Mouse (Mus musculus) c-Kit-negative CD71-positive TER-119-positive erythroid progenitor cells, embryonic 14.5 days (primary cell): ENCODE measurements around the gene Pbx3.

ENCODE experiments used
- DNase-seq: peaks from one replicate; pipeline ENCODE4 v3.0.0-alpha.2; 2013; ENCODE audit warnings: low read depth, low spot score

Pbx3 gene

DNA sequence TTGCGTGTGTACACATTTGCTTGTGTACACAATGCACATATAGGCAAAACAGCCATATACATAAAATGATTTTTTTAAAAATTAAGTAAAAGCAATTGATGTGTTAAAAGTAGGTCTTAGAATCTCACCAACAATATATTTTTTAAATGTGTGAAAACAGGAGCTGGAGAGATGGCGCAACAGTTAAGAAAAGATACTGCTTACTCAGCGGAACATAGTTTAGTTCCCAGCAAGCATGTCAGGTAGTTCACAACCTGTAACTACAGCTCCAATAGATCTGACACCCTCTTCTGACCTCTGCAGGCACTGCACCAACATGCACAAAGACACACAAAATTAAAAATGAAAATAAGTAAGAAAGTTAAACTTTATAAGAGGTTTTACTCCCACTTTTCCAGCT is 74.7 kb downstream of the Pbx3 start:
- no peak for DNase-seq

DNA sequence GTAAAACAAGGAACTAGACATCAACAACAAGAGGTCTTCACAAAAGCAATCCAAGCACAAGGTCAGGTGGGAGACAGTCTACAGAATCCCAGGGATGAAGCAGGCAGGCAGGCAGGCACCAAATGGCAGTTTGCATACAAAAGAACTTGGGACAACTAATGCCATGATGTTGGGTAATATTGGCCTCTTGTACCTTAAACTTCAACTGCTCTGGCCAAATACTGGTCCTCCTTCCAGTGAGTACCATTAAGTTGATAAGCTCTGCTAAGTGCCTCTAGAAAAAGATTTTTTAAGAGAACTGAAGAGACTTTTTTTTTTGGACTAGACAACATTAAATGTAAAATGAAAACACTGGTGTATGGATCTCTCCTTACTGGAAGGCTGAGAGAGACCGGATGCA is 83.2 kb downstream of the Pbx3 start:
- no peak for DNase-seq

DNA sequence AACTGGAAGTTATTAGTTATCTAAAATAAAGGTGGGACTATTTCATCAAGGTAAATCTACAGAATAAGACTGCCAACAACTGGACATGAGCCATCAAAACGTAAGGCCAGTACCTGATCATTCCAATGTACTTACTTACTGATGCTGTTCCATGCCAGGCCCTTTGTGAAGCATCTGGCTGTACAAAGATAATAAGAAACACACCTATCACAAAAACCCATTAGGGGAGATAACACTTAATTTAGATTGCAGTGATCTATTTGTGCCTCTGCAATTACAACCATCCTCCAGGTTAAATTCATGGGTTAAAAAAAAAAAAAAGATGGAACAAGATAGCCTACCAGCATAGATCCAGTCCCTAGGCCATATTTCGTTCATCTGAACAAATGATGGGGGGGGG is 88.7 kb downstream of the Pbx3 start:
- DNase-seq = no peak

DNA sequence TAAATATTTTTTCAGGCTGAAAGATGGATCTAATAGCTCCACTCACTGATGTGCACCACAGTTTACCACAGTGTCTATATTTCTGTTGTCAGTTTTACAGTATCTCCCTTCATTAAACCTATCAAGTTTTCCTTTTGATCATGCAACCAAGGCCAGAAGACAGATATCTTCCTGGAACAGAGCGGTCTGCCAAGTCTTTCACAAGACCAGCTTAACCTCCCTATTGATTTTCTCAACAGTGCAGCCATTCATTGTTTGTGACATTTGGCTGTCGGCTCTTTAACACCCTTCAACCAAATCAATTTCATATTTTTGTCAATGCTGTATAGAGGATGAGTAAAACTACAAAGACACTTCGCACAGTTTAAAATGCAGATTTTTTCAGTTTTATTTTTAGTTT is 91.9 kb downstream of the Pbx3 start:
- DNase-seq = no peak

DNA sequence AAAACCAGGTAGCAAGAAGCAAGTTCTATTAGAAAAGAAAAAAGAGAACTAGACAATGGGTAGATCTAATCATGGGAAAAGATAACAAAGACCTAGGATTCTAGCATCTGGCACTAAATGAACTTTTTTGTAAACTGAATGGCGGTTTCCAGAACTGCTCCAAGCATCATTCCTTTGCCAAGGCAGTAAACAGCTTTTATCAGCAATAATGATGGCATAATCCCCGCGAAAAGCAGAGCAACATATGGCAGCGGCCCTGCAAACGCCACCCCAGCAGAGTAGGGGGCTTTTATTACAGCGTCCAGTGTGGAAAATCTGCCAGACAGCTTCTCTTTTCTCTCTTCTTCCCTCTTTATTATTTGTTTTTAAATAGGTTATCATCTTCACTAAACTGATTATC is 93.2 kb downstream of the Pbx3 start:
- no peak for DNase-seq

DNA sequence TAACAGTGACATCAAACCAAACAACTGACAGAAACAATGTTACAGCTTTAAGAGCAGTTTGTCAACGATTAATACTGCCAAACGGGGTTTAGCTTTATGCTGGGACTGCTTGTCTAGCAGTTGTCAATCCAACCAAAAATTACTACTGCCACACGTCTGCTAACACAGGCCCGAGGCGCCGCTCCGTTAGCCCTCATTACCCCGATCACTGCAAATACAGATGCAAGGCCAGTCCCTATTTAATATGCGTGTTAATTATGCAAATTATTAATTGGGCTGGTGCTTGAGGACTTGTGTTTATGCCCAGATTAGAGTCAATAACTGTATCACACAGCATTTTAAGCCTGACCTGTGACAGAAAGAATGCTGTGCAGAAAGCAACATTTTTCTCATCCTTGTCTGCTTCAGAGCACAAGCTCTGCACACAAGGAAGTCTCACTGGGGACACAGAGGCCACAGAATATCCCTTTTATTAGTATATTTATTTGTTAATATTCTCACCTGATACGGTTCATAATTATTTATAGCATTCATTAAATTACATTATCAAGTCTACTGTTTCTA is 97.2 kb downstream of the Pbx3 start:
- DNase-seq = no peak

DNA sequence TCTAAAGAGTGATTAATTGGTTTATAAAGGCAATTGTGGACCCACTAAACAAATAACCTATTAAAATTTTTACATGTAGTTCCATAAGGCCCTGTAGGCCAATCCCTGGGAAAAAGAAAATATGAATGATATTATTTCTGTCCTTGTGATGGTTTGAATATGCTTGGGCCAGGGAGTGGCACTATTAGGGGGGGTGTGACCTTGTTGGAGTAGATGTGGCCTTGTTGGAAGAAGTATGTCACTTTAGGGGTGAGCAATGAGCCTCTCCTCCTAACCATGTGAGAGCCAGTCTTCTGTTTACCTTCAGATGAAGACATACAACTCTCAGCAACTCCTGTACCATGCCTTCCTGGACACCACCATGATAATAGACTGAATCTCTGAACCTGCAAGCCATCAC is 110.9 kb downstream of the Pbx3 start:
- DNase-seq = no peak

DNA sequence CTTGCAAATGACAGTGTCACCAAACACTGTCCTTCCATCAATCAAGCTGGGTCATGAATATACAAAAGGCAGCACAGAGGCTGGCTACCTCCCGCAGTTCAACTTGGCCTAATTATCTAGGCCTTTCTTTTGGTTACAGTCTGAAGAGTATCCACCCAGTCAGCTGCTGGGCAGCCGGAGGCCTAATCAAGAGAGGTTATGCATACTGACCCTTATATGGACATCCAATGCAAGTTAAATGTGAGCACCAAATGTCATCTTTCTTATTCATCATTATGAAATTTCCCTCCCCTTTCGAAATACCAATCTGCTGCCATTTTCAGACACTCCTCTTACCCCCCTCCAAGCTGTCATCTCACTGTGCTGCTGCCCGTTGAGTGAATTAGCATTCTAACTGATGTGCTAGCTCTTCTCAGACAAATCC is 112.3 kb downstream of the Pbx3 start:
- no peak for DNase-seq

DNA sequence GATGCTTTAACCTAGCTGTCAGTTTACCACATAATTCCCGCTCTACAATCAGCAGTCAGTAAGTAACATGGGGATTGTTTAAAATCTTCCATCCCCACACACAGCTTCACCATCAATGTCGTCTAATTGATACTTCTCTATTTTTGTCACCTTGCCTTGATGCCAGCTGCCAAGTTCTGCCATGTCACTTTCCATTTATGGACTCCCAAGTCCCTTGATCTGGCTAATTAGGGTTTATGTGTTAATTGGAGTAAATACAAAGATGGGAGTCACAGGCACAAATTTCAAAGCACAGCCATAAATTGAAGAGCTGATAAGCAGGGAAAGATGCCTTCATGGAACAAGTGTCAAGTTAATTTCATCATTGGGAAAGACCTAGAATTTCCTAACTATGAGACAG is 114.7 kb downstream of the Pbx3 start:
- DNase-seq = no peak

DNA sequence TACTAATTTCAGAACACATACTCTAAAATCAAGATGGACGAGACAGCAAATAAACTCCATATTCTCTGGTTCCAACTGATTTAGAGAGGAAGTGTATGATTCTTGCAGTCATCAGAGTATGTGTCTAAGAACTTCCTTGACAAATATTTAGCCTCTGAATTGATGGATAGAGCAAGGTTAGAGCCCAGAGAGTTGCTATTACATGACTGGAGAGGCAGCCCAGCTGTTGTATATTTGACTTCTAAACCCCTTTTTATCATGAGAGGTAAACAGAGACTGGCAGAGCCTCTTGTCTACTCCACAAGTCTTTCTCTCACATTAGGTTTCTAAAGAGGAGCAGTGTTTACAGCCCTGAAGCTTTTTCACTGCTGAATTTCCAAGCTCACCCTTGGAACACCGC is 115.3 kb downstream of the Pbx3 start:
- DNase-seq = no peak

DNA sequence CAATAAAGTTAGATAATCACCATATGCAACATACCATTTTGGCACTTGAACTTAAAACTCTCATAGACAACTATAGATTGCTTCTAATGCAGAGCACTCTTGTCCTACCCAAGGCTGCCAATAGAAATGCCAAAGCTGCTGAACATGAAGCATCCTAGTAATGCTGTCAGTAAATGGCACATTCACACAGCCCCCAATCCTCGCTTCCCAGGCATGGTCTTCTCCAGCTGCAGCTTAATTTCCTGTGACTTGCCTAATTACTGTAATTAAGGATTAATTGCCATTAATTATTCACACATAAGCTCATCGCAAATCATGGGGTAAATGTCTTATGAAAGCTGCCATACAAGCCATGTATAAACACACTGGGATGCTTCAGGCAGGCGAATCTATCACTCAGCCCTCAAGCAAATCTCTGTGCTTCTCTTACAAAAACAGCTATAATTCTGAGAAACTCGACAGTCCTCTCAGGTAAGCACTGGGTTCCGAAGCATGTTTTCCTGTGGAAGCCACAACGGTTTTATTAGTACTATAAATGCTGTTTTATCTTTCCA is 116.9 kb downstream of the Pbx3 start:
- no peak for DNase-seq

DNA sequence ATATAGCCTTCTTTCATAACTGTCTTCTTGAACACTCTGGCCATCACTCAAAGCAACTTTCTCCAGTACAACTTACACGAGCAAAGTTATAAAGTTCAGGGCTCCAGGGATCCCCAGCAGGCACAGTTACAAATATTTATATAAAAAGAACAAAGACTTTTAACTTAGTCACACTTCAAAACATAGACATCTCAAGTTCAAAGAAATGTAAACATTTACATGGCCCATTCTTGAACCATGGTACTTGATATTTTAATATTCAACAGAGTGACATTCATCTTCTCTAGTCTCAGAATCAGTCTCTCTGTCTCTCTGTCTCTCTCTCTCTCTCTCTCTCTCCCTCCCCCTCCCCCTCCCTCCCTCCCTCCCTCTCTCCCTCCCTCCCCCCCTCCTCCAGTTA is 119.3 kb downstream of the Pbx3 start:
- DNase-seq = no peak

DNA sequence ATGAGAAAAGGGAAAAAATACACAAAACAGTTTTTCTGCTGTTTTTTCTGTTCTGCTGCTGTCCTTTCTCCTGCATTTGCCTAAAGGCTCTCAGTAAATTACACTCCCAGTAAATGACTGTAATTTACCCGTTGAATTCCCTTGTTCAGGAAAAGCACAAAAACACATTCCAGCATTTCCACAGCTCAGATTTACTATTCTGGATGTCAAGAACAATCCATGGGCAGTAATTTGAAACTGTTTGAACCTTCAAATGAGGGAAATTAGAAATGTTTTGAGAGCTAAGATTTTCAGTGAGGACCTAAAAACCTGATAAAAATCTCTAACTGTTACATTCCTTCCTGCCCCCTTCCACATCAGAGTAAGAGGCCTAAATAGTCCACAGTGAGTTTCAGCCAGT is 119.8 kb downstream of the Pbx3 start:
- no peak for DNase-seq

DNA sequence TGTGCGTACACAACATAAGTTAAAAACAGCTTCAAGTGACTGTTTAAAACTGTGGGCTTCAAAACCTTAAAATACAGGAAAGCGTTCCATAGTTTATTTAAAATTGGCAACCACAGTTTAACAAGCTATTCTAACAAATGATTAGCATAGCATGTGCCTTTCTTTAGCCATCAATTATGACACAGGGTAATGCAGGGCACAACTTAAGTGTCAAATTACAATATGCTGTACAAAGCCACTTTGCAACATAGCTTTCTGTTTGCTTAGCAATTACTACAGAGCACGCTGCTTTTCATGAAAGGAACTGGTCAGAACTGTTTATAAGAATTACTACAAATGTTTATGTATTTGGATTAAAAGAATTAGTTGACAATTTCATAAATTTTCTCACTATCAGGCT is 120.7 kb downstream of the Pbx3 start:
- DNase-seq = no peak

DNA sequence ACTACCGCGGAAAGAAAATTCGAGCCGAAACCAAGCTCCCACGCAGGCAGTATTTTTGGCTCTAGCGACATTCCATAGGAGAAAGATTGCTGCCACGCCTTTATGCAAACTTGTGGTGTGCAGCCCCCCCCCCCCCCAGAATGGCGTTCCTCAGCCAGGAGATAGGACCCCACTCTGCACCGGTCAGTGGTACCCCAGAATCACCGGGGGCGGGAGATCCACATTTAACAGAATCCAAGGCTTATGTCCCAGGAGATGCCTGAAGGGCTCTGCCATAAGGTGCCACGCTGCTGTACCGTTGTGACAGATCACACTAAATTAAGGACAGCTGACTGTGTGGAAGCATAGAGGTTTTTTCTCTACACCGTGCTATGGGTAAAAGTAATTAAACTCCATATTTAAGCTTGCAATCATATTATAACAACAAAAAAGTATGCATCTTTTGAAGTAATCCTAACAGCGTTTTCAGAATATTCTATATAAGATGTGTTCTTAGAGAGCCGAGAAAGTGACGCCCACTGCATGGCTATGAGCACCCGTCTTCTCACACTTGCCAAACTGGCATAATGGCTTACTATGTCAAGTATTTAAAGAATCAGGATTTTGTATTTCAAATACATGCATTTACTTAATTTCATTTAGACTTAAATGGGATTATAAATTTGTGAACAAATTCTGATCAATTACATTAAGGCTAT is 122.8 kb downstream of the Pbx3 start:
- DNase-seq = no peak

DNA sequence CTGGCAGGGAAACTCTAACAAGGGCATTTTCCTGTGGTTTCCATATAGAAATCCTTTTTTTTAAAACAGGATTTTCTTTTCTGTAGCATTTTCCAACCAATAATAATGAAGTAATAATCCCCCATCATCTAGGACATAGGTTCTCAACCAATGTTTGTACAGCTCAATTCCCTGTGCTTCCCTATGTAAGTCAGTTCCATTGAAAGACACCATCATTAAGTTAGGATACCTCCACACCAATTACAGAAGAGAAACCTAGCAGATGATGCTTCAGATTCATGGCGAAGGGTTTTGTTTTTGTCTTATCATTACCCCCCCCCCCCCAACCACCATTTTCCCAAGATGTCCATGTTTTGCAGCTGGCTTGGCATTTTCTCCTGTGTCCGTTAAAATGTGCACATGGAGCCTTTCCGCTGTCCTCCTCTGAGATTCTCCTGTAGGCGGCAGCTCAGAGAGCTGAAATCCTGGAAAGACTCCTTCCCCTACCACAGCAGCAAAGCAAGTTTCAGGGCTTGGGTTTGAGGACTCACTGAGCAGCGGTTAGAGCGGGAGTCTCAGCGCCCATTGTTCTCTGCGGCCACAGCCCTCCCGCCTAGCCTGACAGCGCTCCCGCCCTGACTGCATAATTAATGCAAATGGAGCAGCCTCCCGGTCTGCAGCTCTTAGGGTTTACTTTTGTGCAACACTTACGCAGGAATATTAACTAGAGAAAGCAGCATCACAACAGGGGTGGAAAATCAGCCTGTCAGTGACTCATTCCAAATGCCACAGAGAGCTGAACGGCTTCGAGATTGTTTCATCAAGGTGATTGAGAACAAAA is 123.6 kb downstream of the Pbx3 start:
- no peak for DNase-seq

DNA sequence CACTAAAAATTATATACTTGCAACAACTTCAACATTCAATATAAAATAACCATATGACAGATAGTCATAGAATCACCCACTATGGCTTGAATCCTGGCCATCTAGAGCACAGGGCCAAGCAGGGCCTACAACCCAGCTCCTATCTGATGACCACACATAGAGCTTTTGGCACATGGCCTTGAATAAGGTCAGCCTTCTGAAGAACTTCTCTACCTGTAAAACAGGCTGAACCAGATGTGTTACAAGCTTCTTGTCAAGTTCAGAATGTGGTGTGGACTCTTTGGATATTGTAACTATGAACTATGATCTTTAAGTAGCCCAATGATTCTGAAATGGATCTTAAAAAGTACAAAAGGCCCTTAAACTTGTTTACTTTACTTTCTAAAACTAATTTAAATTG is 132.1 kb downstream of the Pbx3 start:
- DNase-seq = no peak

DNA sequence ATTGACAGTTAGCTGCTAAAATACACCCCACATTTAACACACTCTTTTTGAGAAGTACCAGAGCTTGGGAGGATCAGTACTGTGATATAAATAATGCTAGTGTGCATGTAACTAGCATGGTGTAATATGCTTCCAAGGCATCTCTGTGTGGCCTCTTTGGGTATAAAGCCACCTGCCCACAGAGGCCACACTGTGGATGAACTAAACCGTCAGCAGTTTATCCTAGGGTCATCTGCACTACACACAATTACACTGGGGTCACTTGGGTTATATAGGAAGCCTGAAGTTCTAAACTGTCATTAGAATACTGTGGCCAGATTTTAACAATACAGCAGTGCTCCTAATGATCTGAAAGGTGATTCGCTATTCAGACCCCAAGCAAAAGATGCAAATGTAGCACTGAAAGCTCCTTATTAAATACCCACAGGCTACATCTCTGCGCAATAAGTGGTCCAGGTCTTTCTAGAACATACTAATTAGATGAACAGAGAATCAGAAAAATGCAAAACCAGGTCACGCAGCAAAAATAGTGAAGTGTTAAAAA is 133.6 kb downstream of the Pbx3 start:
- DNase-seq = no peak

DNA sequence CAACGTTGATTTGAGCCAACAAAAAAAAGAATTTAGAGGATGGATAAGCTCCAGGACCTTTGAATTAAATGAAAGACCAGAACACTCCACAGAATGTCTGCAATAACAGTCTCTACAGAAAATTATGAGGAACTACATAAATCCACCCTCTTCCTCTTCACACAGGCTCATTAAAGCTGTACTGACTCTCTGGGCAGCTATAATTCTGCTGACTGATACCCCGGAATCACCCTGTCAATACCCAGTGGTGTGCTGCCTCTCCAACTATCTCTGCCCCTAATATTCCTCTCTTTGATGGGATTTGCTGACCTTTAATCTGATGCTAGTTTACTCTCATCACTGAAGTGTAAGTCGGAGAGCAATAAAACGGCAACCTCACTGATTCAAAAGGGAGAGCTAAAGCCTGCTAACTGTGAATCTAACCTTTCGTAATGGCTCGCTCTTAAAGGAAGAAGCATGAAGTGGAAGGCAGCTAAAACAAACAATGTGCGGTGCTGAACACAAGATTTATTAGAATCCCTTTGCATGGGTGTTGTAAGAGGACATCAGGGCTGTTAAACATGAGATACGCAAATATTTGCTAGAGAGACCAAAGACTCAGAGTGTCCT is 137.4 kb downstream of the Pbx3 start:
- DNase-seq = no peak

DNA sequence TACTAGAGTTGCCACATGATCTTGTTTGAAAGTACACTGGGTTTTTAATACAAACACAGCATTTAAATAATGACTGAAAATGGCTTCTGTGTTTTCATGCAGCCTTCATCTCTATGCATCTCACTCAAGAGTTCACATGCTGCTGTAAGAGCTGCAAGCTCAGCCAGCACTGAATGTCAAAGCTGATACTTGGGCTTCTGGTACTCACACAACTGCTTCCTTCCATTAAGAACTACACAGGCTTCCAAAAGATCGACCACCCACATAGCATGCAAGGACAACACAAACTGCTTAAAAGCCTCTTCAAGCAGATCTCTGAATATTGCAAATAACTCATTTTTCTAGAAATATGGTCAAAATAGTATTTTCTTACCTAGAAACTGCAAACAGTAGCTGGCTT is 138.7 kb downstream of the Pbx3 start:
- no peak for DNase-seq

DNA sequence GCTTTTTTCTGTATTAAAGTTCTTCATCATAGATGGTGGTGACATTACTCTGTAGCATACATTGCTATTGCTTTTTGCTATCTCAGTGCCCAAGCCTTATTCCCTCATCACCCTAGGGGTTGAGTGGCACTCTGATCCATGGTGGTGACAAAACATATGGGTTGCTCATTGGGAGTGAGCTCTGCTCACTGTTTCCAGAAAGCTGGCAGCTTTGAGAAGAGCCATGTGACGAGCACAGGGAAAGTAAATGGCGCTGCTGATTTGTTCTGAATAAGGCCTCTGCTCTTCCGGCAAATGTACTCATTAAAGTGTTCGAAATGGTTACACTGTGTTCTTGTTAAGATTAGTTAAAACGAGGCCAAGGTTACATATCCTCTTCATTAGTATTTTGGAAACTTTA is 139.7 kb downstream of the Pbx3 start:
- no peak for DNase-seq

DNA sequence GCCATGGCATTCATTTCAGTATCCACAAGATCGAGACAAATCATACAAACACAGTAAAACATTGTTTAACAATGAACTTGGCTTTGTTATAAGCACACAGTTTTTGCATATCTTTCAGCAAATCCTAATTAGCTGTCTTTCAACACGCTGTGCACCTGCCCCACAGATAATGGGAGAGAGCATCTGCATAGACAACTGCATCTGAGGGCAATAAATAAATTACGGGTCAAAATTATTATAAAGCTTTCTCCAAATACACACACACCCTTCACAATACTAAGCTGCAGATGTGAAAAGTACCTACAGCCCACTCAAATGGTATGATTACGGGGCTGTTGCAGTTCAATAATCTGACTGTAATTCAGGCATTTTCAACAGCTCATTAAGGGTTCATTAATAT is 145.3 kb downstream of the Pbx3 start:
- DNase-seq = no peak
